Mouse (Mus musculus): ENCODE measurements around the gene Nck2. TPM values are rescaled to one million over a fixed set of nuclear protein-coding genes. Genes with fewer than 3 reads are reported as not detected.
A peak's percentile ranks its signal among the peaks of the same experiment; 100 is the strongest.

Nck2 gene
- polyA plus RNA-seq, 1 experiment from 2014 or later: 31.0 TPM

DNA sequence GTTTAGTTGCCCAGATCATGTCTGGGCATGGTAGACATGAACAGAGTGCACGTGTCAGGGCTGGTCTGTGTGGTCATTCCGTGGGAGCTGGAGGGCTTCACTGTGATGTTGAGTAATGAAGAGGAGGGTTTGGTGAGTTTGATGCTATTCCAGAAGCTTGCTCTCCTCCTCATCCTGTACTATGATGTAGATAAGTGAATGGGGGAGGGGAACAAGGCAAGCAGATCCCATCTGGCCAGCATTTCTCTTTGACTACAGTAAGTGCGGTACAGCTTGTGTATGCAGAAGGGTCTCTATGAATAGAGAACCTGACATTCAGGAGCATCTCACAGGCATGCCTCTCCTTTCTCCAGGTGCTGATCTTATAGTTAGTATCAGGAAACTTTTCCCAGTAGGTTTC is 52.6 kb downstream of the Nck2 start:
- no peaks in the 10 kb centered on the region for H3K9me3 ChIP-seq (replicated peaks)
- H3K4me3 ChIP-seq (replicated peaks): no peak overlapping the region
- H3K4me2 ChIP-seq: no peak overlapping the region
- H3K9ac ChIP-seq (replicated peaks): no peak overlapping the region
- H3K27me3 ChIP-seq (replicated peaks): no peaks in the 10 kb centered on the region
- H3K36me3 ChIP-seq: no peaks in the 10 kb centered on the region
- H3K27ac ChIP-seq (replicated peaks): no peak overlapping the region
- no peak for ATAC-seq (ENCODE audit: low FRiP score)
- H3K4me1 ChIP-seq: peaks cover 16% of the 10 kb centered on the region; the same call in 1 of the 2 replicates
- 90% methylated on average over 3 of the region's 3 CpGs for WGBS

DNA sequence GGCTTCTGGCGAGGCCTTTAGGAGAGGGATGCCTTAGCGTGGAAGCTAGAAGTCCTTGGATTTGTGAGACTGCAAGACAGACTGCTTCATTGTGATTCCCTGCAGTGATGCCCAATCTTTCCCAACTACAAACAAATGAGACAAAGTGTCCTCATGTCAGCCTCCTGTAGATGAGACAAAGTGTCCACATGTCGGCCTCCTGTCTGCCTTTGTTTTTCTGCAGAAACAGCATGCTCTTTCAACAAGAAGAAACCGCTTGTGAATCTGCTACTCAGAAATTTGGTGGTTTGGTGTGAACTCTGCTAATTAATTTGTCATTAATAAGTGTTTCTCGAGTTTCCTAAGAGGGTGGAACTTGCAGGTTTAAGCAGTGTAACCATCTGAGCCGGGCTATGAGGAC is 53.6 kb downstream of the Nck2 start:
- no peaks in the 10 kb centered on the region for H3K36me3 ChIP-seq
- no peaks in the 10 kb centered on the region for H3K9me3 ChIP-seq (replicated peaks)
- no peak overlapping the region for H3K9ac ChIP-seq (replicated peaks)
- H3K4me2 ChIP-seq: no peak overlapping the region
- H3K4me3 ChIP-seq (replicated peaks): no peak overlapping the region
- peaks cover 22% of the 10 kb centered on the region; the same call in 1 of the 2 replicates for H3K4me1 ChIP-seq
- no peak for ATAC-seq (ENCODE audit: low FRiP score)
- 56% methylated on average over 6 of the region's 6 CpGs for WGBS
- H3K27me3 ChIP-seq (replicated peaks): no peaks in the 10 kb centered on the region
- H3K27ac ChIP-seq (replicated peaks): no peak overlapping the region

GRCm38 (mm10) chr1:43500121-43500520 is 55.7 kb downstream of the Nck2 start:
- H3K9ac ChIP-seq (replicated peaks): no peak overlapping the region
- H3K27ac ChIP-seq (replicated peaks): no peak overlapping the region
- H3K27me3 ChIP-seq (replicated peaks): no peaks in the 10 kb centered on the region
- peaks cover 41% of the 10 kb centered on the region for H3K4me1 ChIP-seq
- WGBS: 45% methylated on average over 5 of the region's 5 CpGs
- H3K36me3 ChIP-seq: no peaks in the 10 kb centered on the region
- ATAC-seq (ENCODE audit: low FRiP score): no peak
- H3K9me3 ChIP-seq (replicated peaks): no peaks in the 10 kb centered on the region
- no peak overlapping the region for H3K4me3 ChIP-seq (replicated peaks)
- H3K4me2 ChIP-seq: no peak overlapping the region

GRCm38 (mm10) chr1:43501143-43501919 is 57.0 kb downstream of the Nck2 start:
- no peak overlapping the region for H3K4me3 ChIP-seq (replicated peaks)
- no peak overlapping the region for H3K9ac ChIP-seq (replicated peaks)
- no peaks in the 10 kb centered on the region for H3K36me3 ChIP-seq
- 94% methylated on average over 6 of the region's 6 CpGs for WGBS
- no peak overlapping the region for H3K4me2 ChIP-seq
- no peak for ATAC-seq (ENCODE audit: low FRiP score)
- no peak overlapping the region for H3K27ac ChIP-seq (replicated peaks)
- peaks cover 48% of the 10 kb centered on the region for H3K4me1 ChIP-seq
- no peaks in the 10 kb centered on the region for H3K27me3 ChIP-seq (replicated peaks)
- H3K9me3 ChIP-seq (replicated peaks): no peaks in the 10 kb centered on the region

- no peaks in the 10 kb centered on the region for H3K36me3 ChIP-seq
- no peak overlapping the region for H3K4me2 ChIP-seq
- H3K27ac ChIP-seq (replicated peaks): no peak overlapping the region
- H3K4me1 ChIP-seq: peaks cover 54% of the 10 kb centered on the region
- no peaks in the 10 kb centered on the region for H3K9me3 ChIP-seq (replicated peaks)
- H3K9ac ChIP-seq (replicated peaks): no peak overlapping the region
- H3K4me3 ChIP-seq (replicated peaks): no peak overlapping the region
- no peaks in the 10 kb centered on the region for H3K27me3 ChIP-seq (replicated peaks)
- no peak for ATAC-seq (ENCODE audit: low FRiP score)
- WGBS: 55% methylated on average over 10 of the region's 10 CpGs
Observed at GRCm38 (mm10) chr1:43501920-43502791, 57.8 kb downstream of the Nck2 start.

DNA sequence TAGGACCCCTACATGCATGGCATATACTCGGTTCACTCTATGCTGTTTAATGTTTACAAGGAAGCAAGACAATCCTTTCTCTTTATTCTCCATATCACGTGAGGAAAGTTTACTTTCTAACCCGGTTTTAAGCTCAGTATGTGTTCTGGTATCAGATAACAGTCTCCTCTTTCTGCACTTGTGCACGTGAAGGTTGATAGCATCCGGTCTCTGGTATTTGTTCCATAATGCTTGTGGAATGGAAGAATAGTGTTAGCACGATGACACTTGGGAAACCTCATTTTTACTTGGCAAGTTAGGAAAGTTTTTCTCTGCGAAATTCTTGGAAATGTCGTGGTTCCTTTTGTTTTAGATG is 58.4 kb downstream of the Nck2 start:
- Histone ChIP-seq H3K27ac (replicated peaks) (no peak overlapping the region), H3K36me3 (no peaks in the 10 kb centered on the region), H3K9me3 (replicated peaks) (no peaks in the 10 kb centered on the region), H3K27me3 (replicated peaks) (no peaks in the 10 kb centered on the region), H3K4me3 (replicated peaks) (no peak overlapping the region), H3K4me1 (peaks cover 53% of the 10 kb centered on the region), H3K4me2 (no peak overlapping the region), H3K9ac (replicated peaks) (no peak overlapping the region)
- no peak for ATAC-seq (ENCODE audit: low FRiP score)
- 80% methylated on average over 8 of the region's 8 CpGs for WGBS

DNA sequence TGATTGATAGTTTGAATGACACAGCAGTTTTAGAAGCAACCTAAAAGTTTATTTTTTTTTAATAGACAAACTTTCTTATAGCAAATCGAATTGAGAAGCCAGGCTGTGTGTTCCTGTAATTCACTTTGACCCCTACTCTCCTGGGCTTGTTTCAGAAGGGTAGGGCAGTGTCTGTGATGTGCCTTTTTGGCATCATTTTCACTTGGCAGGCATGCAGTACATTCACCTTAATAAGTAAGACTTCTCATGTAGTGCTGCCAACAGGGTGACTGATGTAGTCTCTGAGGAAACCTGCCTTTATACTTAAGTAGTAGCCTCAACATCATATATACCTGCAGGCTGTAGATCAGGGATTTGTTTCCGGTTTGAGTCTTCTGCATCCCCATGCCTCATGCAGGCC is 58.9 kb downstream of the Nck2 start:
- H3K4me3 ChIP-seq (replicated peaks): no peak overlapping the region
- 81% methylated on average over 2 of the region's 2 CpGs for WGBS

GRCm38 (mm10) chr1:43503676-43504075 is 59.3 kb downstream of the Nck2 start:
- no peak overlapping the region for H3K27ac ChIP-seq (replicated peaks)
- no peaks in the 10 kb centered on the region for H3K27me3 ChIP-seq (replicated peaks)
- H3K9ac ChIP-seq (replicated peaks): no peak overlapping the region
- WGBS: 73% methylated on average over 6 of the region's 6 CpGs
- peaks cover 51% of the 10 kb centered on the region for H3K4me1 ChIP-seq
- no peak for ATAC-seq (ENCODE audit: low FRiP score)
- no peak overlapping the region for H3K4me3 ChIP-seq (replicated peaks)
- no peaks in the 10 kb centered on the region for H3K9me3 ChIP-seq (replicated peaks)
- no peaks in the 10 kb centered on the region for H3K36me3 ChIP-seq
- H3K4me2 ChIP-seq: no peak overlapping the region

More for the DNA sequence above, 58.9 kb downstream of the Nck2 start:
- no peaks in the 10 kb centered on the region for H3K9me3 ChIP-seq (replicated peaks)
- H3K27ac ChIP-seq (replicated peaks): no peak overlapping the region
- H3K36me3 ChIP-seq: no peaks in the 10 kb centered on the region
- no peak overlapping the region for H3K9ac ChIP-seq (replicated peaks)
- peaks cover 51% of the 10 kb centered on the region for H3K4me1 ChIP-seq
- no peak for ATAC-seq (ENCODE audit: low FRiP score)
- no peaks in the 10 kb centered on the region for H3K27me3 ChIP-seq (replicated peaks)
- H3K4me2 ChIP-seq: no peak overlapping the region

GRCm38 (mm10) chr1:43504235-43504634 is 59.9 kb downstream of the Nck2 start:
- Histone ChIP-seq H3K9me3 (replicated peaks) (no peaks in the 10 kb centered on the region), H3K27ac (replicated peaks) (no peak overlapping the region), H3K4me3 (replicated peaks) (no peak overlapping the region), H3K9ac (replicated peaks) (no peak overlapping the region), H3K27me3 (replicated peaks) (no peaks in the 10 kb centered on the region), H3K4me2 (no peak overlapping the region), H3K36me3 (no peaks in the 10 kb centered on the region), H3K4me1 (peaks cover 47% of the 10 kb centered on the region)
- 16% methylated on average over 4 of the region's 4 CpGs for WGBS
- ATAC-seq (ENCODE audit: low FRiP score): peak; percentile 76

DNA sequence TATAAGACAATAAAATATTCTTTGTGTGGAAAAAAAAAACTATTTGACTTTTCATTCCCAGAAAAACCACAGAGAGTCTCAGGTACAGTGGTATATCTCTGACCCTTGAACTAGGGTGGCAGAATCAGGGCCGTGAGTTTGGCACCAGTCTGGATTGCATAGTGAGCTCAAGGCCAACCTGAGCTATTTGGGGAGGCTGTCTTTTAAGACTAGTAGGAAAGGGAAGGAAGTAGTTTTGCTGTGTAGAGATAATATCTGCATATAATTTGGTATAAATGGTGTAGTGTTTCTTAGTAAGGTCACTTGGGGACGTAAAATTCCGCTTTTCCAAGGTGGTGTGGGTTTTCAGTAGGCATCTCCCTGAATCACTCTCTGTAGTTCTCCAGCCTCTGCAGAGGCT is 62.3 kb downstream of the Nck2 start:
- H3K27ac ChIP-seq (replicated peaks): no peak overlapping the region
- H3K27me3 ChIP-seq (replicated peaks): no peaks in the 10 kb centered on the region
- WGBS: 86% methylated on average over 3 of the region's 3 CpGs
- no peaks in the 10 kb centered on the region for H3K36me3 ChIP-seq
- H3K9me3 ChIP-seq (replicated peaks): no peaks in the 10 kb centered on the region
- H3K4me3 ChIP-seq (replicated peaks): no peak overlapping the region
- no peak overlapping the region for H3K4me2 ChIP-seq
- H3K4me1 ChIP-seq: peaks cover 41% of the 10 kb centered on the region
- no peak overlapping the region for H3K9ac ChIP-seq (replicated peaks)
- no peak for ATAC-seq (ENCODE audit: low FRiP score)

DNA sequence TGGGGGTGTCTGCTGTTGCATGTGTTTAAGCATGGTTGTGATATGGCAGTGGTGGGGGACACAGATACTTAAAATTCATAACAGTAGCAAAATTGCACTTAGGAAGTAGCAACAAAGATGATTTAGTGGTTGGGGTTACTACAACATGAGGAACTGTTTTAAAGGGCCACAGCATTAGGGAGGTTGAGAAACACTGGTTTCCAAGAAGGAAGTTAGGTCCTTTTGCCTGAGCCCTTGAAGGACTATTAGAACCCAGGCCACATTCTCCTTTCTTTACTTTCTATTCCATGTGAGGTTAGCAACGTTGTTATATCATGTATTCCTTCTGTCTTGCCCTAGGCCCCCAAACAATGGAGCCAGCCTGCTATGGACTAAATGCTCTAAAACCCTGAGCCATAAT is 63.4 kb downstream of the Nck2 start:
- Histone ChIP-seq H3K9ac (replicated peaks) (no peak overlapping the region), H3K27ac (replicated peaks) (no peak overlapping the region), H3K4me2 (no peak overlapping the region), H3K9me3 (replicated peaks) (no peaks in the 10 kb centered on the region), H3K27me3 (replicated peaks) (no peaks in the 10 kb centered on the region), H3K4me1 (peaks cover 32% of the 10 kb centered on the region), H3K4me3 (replicated peaks) (no peak overlapping the region), H3K36me3 (0 out of 2 replicates have a peak, but pooled peaks cover 2% of the 10 kb centered on the region)
- no peak for ATAC-seq (ENCODE audit: low FRiP score)
- WGBS: 44% methylated on average over 1 of the region's 1 CpGs

GRCm38 (mm10) chr1:43511256-43511655 is 66.9 kb downstream of the Nck2 start:
- no peak overlapping the region for H3K9ac ChIP-seq (replicated peaks)
- no peak overlapping the region for H3K4me2 ChIP-seq
- H3K9me3 ChIP-seq (replicated peaks): no peaks in the 10 kb centered on the region
- ATAC-seq (ENCODE audit: low FRiP score): peak; percentile 15; the same call in 1 of the 2 replicates
- H3K4me1 ChIP-seq: peaks cover 7% of the 10 kb centered on the region
- peaks cover 6% of the 10 kb centered on the region; the same call in 1 of the 2 replicates for H3K36me3 ChIP-seq
- H3K27ac ChIP-seq (replicated peaks): no peak overlapping the region
- no peak overlapping the region for H3K4me3 ChIP-seq (replicated peaks)
- H3K27me3 ChIP-seq (replicated peaks): no peaks in the 10 kb centered on the region
- WGBS: 88% methylated on average over 12 of the region's 12 CpGs
